Mouse (Mus musculus): ENCODE measurements around the gene Rnf144a. TPM values are rescaled to one million over a fixed set of nuclear protein-coding genes. Genes with fewer than 3 reads are reported as not detected.

Rnf144a gene
- total RNA-seq, 2 experiments from 2014 or later, result 42.4 to 54.3 TPM

GRCm38 (mm10) chr12:26411841-26412450, 3.1 kb downstream of the Rnf144a start:
- no peak for DNase-seq
- intact Hi-C loops (cut with DNase I), result no loop called here

DNA sequence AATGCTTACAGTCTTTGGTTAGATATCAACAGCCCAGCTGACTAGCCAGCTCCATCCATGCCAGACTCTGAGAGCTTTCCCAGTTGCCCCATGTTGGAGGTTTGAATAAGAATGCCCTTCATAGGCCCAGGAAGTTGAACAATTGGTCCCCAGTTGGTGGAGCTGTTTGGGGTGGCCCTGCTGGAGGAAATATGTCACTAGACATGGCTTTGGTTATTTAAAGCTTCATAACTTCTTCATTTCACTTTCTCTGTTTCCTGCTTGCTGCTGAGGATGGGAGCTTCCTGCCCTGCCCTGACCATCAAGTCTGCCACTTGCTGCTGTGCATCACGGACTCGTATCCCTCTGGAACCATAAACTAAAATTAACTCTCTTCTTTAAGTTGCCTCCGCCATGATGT, 4.6 kb downstream of the Rnf144a start:
- no peak for DNase-seq
- intact Hi-C loops (cut with DNase I), result no loop called here

DNA sequence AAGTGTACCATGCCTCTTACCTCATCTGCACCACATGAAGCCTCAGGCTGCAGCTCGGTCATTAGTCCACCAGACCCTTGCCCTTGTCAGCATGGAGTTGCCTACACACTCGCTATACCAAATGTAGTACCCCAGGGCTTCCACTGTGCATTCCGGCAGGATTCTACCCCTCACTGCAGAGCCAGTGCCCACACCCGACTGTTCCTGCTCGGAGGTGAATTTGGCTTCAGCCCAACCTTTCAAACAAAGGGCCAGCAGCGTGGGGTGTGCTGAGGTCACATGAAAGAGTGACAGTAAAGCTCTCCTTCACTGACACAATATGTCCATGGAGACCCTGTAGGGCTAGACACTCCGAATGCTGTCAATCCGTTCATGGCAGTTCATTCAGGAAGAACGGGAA, 6.3 kb downstream of the Rnf144a start:
- DNase-seq, result no peak
- intact Hi-C loops (cut with DNase I), result no loop called here

GRCm38 (mm10) chr12:26404781-26405702, 10.0 kb downstream of the Rnf144a start:
- intact Hi-C loops (cut with DNase I), result no loop called here
- peak; percentile 74 to 80 for DNase-seq

GRCm38 (mm10) chr12:26403372-26404125, 11.5 kb downstream of the Rnf144a start:
- intact Hi-C loops (cut with DNase I), result no loop called here
- peak; percentile 72 to 75 for DNase-seq

DNA sequence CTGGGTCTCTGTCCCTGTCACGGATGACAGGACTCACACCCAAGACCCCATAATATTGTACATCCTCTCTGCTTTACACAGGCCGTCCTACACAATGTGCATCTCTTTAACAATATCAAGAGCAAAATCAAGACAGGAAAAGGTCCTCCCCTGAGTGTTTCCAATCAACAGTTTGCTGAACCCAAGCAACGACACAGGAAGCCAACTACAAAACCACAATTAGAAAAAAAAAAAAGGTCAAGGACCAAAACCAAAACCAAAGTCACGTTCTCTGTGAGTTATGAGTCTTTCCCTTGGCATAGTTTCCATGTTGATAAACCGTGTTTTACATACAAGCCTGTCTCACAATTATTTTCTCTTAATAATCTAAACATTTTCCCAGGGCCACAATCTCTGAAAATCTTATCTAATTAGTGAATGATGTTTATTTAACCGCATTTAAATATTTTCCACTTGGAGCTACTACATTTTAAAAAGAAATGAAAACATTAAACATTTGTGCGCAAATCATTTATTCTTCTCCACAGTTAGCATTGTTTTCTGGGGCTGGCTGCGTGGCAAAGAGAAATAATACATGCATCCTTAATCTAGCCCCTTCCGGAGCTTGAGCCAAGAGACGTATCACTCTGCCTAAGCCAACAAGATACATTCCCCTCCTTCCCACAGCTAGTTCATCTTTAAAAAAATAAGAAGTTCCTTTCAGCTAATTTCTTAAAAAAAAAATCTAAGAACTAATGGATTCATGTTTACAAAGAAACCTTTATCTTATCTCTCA, 13.2 kb downstream of the Rnf144a start:
- peak in 1 of 2 experiments; percentile 27 for DNase-seq
- intact Hi-C loops (cut with DNase I), result no loop called here

DNA sequence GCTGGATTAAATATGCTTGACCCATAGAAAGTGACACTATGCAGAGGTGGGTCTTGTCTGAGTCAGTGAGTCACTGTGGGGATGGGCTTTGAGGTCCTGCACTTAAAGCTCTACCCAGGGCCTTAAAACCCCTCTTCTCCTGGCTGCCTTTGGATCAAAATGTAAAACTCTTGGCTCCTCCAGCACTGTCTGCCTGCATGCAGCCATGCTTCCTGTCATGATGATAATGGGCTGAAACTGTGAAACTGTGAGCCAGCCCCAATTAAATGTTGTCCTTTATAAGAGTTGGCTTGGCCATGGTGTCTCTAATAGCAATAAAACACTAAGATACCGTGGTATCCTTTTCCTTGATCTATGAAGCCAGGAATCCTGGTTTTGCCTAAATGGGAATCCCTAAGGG, 13.8 kb downstream of the Rnf144a start:
- peak in 1 of 2 experiments; percentile 23 for DNase-seq
- intact Hi-C loops (cut with DNase I), result no loop called here

GRCm38 (mm10) chr12:26400762-26401161, 14.3 kb downstream of the Rnf144a start:
- intact Hi-C loops (cut with DNase I), result no loop called here
- no peak for DNase-seq

DNA sequence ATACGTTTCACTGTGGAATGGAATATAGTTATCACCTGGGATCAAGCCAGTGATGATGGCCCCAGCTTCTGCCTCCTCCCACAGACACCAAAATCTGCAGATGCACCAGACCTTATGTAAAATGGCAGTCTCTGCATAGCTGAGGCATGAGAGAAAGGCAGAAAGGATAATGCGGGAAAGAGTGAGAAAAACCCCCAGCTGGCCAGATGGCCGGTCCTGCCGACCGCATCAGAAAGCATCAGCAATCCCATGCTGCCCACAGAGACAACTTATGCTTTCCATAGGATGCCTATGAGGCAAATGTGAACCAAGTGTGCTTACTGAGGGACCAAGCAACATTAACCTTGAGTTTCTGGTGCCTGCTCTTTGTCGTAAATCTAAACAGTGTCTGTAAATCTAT, 15.7 kb downstream of the Rnf144a start:
- DNase-seq, result no peak
- intact Hi-C loops (cut with DNase I), result no loop called here

DNA sequence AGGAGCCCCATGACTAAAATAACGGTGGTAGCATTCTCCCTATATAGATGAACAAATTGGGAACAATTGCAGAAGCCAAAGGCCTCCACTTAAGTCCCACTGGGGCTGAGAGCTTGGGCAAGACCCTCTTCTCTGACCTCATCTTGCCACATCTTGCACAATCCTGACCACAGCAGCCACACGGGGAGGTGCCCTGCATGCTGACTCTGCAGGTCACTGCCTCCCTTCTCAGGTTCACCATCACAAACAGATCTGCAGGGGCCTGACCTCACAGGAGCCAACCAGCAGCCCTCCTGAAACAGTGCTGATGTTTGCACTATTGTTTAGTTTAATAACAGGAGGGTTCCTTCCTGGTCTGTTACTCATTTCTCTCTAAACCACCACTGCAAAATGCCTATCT, 16.5 kb downstream of the Rnf144a start:
- intact Hi-C loops (cut with DNase I), result no loop called here
- no peak for DNase-seq

- no peak for DNase-seq
- intact Hi-C loops (cut with DNase I), result no loop called here
Measured at GRCm38 (mm10) chr12:26394485-26395470, 20.3 kb downstream of the Rnf144a start.

GRCm38 (mm10) chr12:26393291-26393690, 21.8 kb downstream of the Rnf144a start:
- intact Hi-C loops (cut with DNase I), result no loop called here
- DNase-seq, result no peak

- intact Hi-C loops (cut with DNase I), result no loop called here
- no peak for DNase-seq
Measured at GRCm38 (mm10) chr12:26391162-26391561, 23.9 kb downstream of the Rnf144a start.

DNA sequence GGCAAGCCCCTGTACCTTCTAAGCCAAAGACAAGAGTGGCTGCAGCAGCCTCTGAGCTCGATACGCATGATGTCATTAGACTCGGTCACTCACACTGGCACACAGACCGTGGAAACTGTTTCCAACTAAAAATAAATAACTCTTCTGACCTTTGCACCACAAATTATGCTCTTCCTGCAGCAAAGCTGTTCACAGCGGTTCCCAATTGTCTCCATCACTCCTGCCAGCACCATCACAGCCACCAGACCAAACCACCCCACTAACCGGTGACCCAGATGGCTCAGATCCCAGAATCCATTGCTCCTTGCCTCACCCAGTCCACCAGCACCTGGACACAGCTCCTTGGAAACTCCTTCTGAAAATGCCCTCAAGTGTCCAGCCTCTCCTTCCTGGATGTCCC, 27.5 kb downstream of the Rnf144a start:
- intact Hi-C loops (cut with DNase I), result no loop called here
- no peak for DNase-seq

GRCm38 (mm10) chr12:26386947-26387346, 28.1 kb downstream of the Rnf144a start:
- intact Hi-C loops (cut with DNase I), result no loop called here

GRCm38 (mm10) chr12:26386189-26386588, 28.9 kb downstream of the Rnf144a start:
- peak in 1 of 2 experiments; percentile 29 for DNase-seq
- intact Hi-C loops (cut with DNase I), result no loop called here

More at GRCm38 (mm10) chr12:26386947-26387346, 28.1 kb downstream of the Rnf144a start:
- no peak for DNase-seq

GRCm38 (mm10) chr12:26385735-26386134, 29.3 kb downstream of the Rnf144a start:
- intact Hi-C loops (cut with DNase I), result no loop called here
- peak in 1 of 2 experiments; percentile 20 for DNase-seq

- no peak for DNase-seq
- intact Hi-C loops (cut with DNase I), result no loop called here
Measured at GRCm38 (mm10) chr12:26381730-26382129, 33.3 kb downstream of the Rnf144a start.

- DNase-seq, result no peak
- intact Hi-C loops (cut with DNase I), result no loop called here
Measured at GRCm38 (mm10) chr12:26379797-26380196, 35.3 kb downstream of the Rnf144a start.

Measured in heart, postnatal 10 days (tissue).